Mouse (Mus musculus) thymus, postnatal 4 days (tissue): ENCODE results near the gene Slc4a2.
"Not testable (repeated sequence)": the region's sequence is repeated elsewhere in the genome, so short reads cannot be mapped to it uniquely, and the experiment has no call there.

Experiments used
- DNase-seq: peaks from one replicate; pipeline ENCODE4 v3.0.0; 2021

Slc4a2 gene

GRCm38 (mm10) chr5:24394165-24394894, 29.3 kb upstream of the Slc4a2 start:
- DNase-seq, result peak; percentile 90

- not testable (repeated sequence) for DNase-seq
These were observed 27.4 kb upstream of the Slc4a2 start for GRCm38 (mm10) chr5:24396254-24396653.

GRCm38 (mm10) chr5:24399686-24400085, 24.0 kb upstream of the Slc4a2 start:
- no peak for DNase-seq

GRCm38 (mm10) chr5:24400362-24400761, 23.3 kb upstream of the Slc4a2 start:
- no peak for DNase-seq

DNA sequence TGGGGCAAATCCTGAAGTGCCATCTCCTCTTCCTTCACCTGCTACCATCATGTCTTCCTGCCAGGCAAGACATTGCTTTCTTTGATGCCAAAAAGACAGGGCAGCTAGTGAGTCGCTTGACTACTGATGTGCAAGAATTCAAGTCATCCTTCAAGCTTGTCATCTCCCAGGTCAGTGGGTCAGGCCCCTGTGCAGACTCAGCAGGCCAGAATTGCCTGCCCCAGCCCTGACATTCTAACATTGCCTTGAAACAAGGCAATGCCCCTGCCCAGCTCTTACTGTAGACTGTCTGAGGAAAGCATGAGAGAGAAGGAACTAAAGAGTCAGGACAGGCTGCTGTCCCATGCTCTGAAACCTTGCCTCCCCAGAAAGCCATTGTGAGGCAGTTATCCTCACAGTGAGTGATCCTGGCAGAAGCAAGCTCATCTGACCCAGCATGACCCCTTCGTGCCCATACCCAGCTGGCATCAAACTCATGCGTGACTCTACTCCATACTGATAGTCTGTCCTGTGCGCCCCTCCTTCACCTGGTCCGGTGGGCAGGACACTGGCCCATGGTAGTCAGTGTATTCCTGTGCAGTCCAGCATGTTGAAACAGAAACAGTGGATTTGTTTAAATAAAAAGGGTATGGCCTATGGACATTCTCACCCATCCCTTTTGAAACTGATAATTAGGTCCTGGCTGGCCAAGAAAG, 22.6 kb upstream of the Slc4a2 start:
- no peak for DNase-seq

GRCm38 (mm10) chr5:24401969-24402368, 21.7 kb upstream of the Slc4a2 start:
- DNase-seq, result no peak

- DNase-seq, result no peak
These were observed 18.9 kb upstream of the Slc4a2 start for GRCm38 (mm10) chr5:24404594-24405360.

- DNase-seq, result no peak
These were observed 18.2 kb upstream of the Slc4a2 start for GRCm38 (mm10) chr5:24405389-24405876.

- no peak for DNase-seq
These were observed 15.0 kb upstream of the Slc4a2 start for GRCm38 (mm10) chr5:24408651-24409050.

GRCm38 (mm10) chr5:24409466-24409865, 14.2 kb upstream of the Slc4a2 start:
- DNase-seq, result no peak

DNA sequence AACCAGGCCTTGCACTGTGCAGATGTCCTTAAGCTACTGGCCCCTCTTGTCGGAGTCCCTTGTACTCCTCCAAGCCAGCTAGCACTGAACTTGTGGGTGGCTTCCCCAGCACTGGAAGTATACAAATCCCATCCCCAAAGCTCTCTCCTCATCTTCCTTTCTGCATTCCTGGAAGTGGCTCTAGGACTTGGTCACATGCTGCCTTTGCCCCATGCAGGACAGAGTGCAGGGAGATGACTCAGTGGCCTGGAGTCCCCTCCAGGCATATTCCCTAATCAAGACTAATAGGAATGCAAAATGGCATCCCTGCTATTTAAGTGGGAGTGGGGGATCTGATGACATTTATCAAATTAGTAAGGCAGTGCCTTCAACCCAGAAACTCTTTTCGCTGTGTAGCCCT, 11.6 kb upstream of the Slc4a2 start:
- no peak for DNase-seq

DNA sequence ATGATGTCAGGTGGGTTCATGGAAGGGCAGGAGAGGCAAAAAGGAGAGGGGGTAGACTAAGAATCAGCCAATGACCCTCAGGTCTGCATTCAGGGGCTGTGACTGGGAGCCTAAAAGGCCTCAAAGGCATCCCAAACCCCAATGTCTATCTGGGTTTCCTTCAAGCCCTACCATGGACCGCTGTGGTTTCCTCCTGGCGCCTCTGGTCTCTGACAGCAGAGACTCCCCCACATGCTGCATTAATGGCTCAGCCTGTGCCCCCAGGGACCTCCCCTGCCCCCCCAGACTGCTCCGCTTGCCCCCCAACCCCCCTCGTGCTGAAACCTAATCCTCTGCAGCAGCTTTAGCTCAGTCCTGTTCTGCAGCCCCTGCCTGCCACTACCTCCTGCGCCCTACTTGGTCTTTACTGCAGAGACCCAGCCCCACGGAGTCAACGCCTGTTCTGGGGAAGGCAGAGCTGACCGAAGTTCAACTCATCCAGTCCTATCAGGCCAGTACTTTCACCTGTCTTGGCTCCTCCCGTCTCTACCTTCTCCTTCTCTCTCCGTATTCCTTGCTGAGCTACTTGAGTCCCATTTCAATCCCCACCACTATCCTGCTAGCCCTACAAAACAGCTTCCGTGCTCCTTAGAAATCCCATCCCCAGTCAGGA, 10.5 kb upstream of the Slc4a2 start, which contains the start of gene Asic3:
Gene Asic3, plus strand, starts transcription at position 351 of the 652 bp plus-strand sequence.
- no peak for DNase-seq

DNA sequence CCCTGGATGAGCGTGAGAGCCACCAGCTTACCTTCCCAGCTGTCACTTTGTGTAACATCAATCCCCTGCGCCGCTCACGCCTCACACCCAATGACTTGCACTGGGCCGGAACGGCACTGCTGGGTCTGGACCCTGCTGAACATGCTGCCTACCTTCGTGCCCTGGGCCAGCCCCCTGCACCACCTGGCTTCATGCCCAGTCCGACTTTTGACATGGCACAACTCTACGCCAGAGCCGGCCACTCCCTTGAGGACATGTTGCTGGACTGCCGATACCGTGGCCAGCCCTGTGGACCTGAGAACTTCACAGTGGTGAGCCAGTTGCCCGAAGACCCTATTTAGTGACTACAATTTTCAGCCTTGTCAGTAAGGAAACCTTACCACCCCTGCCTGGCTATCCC, 9.7 kb upstream of the Slc4a2 start:
- DNase-seq, result no peak

DNA sequence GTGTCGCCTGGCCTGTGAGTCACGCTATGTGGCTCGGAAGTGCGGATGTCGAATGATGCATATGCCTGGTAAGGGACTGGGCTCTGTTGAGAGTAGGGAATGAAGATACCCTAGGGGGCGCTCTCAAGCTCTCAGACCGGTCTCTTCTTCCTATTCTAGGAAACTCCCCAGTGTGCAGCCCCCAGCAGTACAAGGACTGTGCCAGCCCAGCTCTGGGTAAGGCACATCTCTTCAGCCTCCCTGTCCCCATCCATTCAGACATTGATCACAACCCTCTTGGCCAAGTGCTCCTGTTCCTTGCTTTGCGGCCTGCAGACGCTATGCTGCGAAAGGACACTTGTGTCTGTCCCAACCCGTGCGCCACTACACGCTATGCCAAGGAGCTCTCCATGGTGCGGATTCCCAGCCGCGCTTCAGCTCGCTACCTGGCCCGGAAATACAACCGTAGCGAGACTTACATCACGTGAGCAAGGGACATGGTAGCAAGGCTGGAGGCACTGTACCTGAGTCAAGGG, 7.4 kb upstream of the Slc4a2 start:
- peak; percentile 78 for DNase-seq

GRCm38 (mm10) chr5:24417587-24417986, 6.0 kb upstream of the Slc4a2 start:
- DNase-seq, result no peak

GRCm38 (mm10) chr5:24420381-24420780, 3.3 kb upstream of the Slc4a2 start:
- DNase-seq, result no peak

DNA sequence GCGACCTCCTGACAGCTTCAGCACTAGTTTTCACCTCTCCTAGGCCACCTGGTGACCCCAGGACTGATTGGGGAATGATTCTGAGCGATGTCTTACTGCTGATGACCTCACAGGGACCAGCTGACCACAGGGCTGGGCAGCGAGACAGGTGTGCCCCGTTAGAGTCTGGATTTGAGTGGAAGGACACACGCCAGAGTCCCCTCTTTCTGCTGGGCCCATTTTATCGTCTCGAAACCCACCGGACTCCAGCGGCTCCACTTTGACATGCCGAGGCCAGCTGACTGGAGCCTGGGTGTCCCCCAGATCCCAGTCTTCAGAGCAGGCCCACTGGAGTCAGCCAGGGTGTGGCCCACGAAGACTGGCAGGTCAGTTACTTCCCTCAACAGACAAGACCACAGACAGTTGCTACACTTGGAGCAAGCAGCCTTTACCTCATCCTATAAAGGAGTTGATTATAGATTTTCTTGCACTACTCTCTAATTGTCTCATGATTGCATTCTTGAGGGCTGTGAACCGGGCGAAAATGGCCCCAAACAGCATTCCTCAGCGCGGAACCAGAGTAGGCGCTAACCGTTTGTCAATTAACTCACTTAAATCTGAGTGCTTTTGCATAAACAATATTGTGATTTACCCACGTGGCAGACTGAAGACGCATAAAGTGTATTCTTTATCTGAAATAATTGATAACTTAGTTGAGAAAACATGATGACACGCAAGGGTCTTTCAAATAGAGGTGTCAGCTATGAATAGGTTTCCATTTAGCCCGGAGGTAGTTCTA, 556 bp downstream of the Slc4a2 start:
- peak; percentile 39 for DNase-seq

DNA sequence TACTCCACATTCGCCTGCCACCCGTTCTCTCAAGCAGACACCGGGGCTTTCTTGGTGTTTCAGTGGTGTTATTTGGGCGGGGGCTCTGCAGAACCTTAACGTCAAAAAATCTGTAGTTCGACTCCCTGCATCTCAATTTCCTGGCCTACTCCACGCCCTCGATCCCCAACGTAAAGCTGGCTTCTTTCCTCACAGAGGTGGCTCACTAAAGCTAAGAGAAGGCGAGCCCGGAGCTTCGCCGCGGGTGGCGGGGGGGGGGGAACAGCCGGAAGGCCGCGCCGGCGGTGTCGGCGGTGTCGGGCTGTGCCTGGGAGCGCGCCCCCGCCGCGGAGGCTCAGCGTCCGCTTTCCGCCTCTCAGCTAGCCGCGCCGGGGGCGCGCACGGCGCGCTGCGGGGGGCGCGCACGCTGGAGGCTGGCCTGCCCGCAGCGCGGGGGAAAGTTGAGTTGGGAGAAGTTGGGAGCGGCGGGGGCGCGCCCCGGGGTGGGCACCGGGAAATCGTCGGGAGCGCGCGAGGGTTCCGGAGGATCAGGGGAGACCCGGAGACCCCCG, 1.3 kb downstream of the Slc4a2 start:
- DNase-seq, result peak; percentile 91

GRCm38 (mm10) chr5:24425421-24426036, 1.9 kb downstream of the Slc4a2 start:
- peak; percentile 84 for DNase-seq

GRCm38 (mm10) chr5:24426037-24426432, 2.4 kb downstream of the Slc4a2 start:
- DNase-seq, result peak; percentile 59
